Mouse (Mus musculus): ENCODE results near the gene Tmem218. TPM values are rescaled to one million over a fixed set of nuclear protein-coding genes. Genes with fewer than 3 reads are reported as not detected.

Tmem218 gene
- polyA plus RNA-seq, 1 experiment from 2014 or later = 10.3 TPM

GRCm38 (mm10) chr9:37197067-37197466 is 11.0 kb upstream of the Tmem218 start:
- Histone ChIP-seq H3K9me3 (no peaks in the 10 kb centered on the region), H3K36me3 (no peaks in the 10 kb centered on the region), H3K4me2 (no peak overlapping the region), H3K9ac (no peak overlapping the region), H3K4me1 (replicated peaks) (no peaks in the 10 kb centered on the region), H3K27me3 (no peaks in the 10 kb centered on the region), H3K27ac (replicated peaks) (no peak overlapping the region), H3K4me3 (no peak overlapping the region)
- 79% methylated on average over 4 of the region's 4 CpGs for WGBS
- no peak for ATAC-seq (ENCODE audit: low FRiP score, low read depth)

DNA sequence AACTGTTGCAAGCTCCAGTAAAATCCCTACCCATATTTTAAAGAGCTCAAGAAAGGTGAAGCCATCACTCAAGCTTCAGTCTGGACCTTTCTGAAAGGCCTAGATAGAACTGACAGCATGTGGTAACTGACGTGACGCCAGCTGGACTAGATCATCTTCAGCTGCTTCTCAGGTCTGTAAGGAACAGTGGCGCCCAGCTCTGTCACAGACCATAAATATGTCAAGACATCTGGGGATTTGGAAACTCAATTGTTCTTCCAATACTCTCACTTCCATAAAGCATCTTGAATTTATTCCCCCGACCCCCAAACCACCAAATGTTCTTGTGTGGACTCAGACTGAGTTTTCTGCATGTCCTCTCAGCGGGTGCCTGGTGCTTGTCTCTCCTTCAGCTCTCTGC is 7.6 kb upstream of the Tmem218 start:
- Histone ChIP-seq H3K4me3 (no peak overlapping the region), H3K4me2 (no peak overlapping the region), H3K9me3 (no peaks in the 10 kb centered on the region), H3K9ac (no peak overlapping the region), H3K27me3 (no peaks in the 10 kb centered on the region), H3K4me1 (replicated peaks) (no peaks in the 10 kb centered on the region; the same call in 1 of the 2 replicates), H3K36me3 (no peaks in the 10 kb centered on the region), H3K27ac (replicated peaks) (no peak overlapping the region)
- 87% methylated on average over 5 of the region's 5 CpGs for WGBS
- no peak for ATAC-seq (ENCODE audit: low FRiP score, low read depth)

DNA sequence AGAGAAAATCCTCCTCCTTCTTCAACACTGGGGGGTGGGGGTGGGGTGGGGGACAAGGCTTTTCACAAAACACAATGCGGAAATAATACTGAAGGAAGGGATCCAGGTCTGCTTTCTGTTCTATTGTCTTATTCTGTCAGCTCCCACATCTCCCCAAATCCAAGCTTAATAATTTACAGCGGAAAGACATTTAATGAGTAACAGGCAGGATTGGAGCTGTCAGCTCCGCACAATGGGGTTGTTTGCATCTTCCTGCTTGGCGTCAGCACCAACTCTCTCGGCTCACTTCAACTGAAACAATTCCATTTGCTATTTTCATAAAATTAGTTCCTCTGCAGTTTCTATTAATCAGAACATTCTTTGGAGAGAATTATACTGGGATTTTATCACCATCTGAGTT is 4.1 kb upstream of the Tmem218 start:
- Histone ChIP-seq H3K27ac (replicated peaks) (no peak overlapping the region), H3K9ac (no peak overlapping the region), H3K4me1 (replicated peaks) (peaks cover 12% of the 10 kb centered on the region), H3K9me3 (no peaks in the 10 kb centered on the region), H3K36me3 (no peaks in the 10 kb centered on the region), H3K4me3 (no peak overlapping the region), H3K4me2 (no peak overlapping the region), H3K27me3 (no peaks in the 10 kb centered on the region)
- ATAC-seq (ENCODE audit: low FRiP score, low read depth) = no peak
- 34% methylated on average over 5 of the region's 5 CpGs for WGBS

DNA sequence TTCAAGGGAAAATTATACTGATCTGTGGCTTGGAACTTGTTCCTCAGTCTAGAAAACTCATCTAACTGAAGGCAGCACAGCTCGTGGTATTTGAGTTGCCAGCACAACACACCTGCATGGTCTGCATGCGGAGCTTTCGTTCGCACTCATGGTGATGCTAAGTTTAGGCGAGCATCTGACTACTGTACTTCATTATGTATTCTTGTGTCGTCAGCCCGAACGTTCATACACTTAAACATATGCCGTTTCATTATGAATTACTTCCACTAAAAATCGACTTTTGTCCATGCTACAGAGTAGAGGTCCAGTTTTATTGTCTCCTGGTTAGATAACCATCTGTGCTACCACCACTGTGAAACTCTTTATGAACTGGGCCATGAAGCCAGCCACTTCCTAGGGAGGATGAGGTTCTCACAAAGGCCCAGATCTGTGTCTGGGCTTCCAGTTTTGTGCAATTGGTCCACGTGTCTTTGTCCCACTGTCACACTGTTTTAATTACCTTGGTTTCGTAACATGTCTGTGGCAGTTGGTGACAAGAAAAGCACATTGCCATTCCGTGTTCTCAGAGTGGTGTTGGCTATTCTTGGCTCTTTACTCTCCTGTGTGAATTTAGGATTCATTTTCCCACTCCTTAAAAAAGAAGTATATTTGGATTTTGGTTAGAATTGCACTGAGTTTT is 5.2 kb downstream of the Tmem218 start:
- Histone ChIP-seq H3K4me1 (replicated peaks) (peaks cover 9% of the 10 kb centered on the region), H3K9ac (no peak overlapping the region), H3K36me3 (no peaks in the 10 kb centered on the region), H3K27me3 (no peaks in the 10 kb centered on the region), H3K27ac (replicated peaks) (no peak overlapping the region), H3K4me3 (no peak overlapping the region), H3K9me3 (no peaks in the 10 kb centered on the region), H3K4me2 (no peak overlapping the region)
- ATAC-seq (ENCODE audit: low FRiP score, low read depth) = no peak
- 88% methylated on average over 13 of the region's 13 CpGs for WGBS

- H3K4me2 ChIP-seq = no peak overlapping the region
- H3K4me3 ChIP-seq = no peak overlapping the region
- no peak overlapping the region for H3K27ac ChIP-seq (replicated peaks)
- ATAC-seq (ENCODE audit: low FRiP score, low read depth) = no peak
- WGBS = 93% methylated on average over 9 of the region's 9 CpGs
- H3K27me3 ChIP-seq = no peaks in the 10 kb centered on the region
- H3K9ac ChIP-seq = no peak overlapping the region
- H3K9me3 ChIP-seq = no peaks in the 10 kb centered on the region
- H3K36me3 ChIP-seq = no peaks in the 10 kb centered on the region
- no peaks in the 10 kb centered on the region for H3K4me1 ChIP-seq (replicated peaks)
Observed at GRCm38 (mm10) chr9:37214327-37215060, 6.5 kb downstream of the Tmem218 start.

DNA sequence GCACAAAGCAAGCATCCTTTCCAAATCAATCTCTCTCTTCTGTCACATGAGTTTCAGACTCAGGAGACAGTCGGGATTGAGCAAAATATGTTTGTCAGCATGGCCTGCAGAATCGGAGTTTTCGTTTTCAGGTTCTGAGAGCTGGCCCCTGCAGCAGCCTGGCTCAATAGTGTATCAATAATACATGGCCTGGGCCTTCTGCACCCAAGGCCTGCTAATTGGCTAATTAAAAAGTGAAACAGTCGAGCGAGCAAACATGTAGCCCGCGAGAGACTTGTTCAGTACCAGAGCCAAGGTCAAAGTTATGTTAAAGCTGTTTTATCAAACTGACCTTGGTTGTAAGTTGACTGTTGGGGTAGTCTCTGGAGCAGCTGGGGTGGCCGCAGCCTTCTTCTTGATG is 12.7 kb downstream of the Tmem218 start:
- 80% methylated on average over 8 of the region's 8 CpGs for WGBS
- H3K27ac ChIP-seq (replicated peaks) = no peak overlapping the region
- H3K27me3 ChIP-seq = no peaks in the 10 kb centered on the region
- peak; percentile 34; the same call in 1 of the 2 replicates for ATAC-seq (ENCODE audit: low FRiP score, low read depth)
- no peaks in the 10 kb centered on the region for H3K36me3 ChIP-seq
- no peaks in the 10 kb centered on the region for H3K9me3 ChIP-seq
- no peak overlapping the region for H3K9ac ChIP-seq
- H3K4me1 ChIP-seq (replicated peaks) = no peaks in the 10 kb centered on the region
- no peak overlapping the region for H3K4me3 ChIP-seq
- no peak overlapping the region for H3K4me2 ChIP-seq

DNA sequence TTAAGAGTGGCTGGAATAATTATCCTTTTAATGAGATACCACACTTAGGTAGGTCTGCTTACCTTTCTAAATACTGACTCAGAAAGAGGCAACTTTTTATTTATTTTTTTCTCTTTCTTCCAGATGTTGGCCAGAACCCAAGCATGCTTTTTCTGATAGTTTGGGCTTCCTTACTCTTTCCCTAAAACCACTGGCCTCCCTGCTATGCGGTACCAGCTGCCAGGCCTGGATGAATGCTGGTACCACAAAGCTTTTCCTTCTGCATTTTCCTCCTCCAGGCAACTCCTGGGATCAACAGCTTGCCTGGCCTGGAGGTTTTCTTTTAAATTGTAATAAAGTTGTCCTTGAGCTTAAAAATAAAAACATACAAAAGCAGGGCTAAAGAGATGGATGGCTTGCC is 17.6 kb downstream of the Tmem218 start:
- no peaks in the 10 kb centered on the region for H3K27me3 ChIP-seq
- no peak overlapping the region for H3K4me2 ChIP-seq
- 91% methylated on average over 1 of the region's 1 CpGs for WGBS
- no peaks in the 10 kb centered on the region for H3K9me3 ChIP-seq
- peaks cover 11% of the 10 kb centered on the region for H3K4me1 ChIP-seq (replicated peaks)
- no peak overlapping the region for H3K4me3 ChIP-seq
- no peak overlapping the region for H3K27ac ChIP-seq (replicated peaks)
- ATAC-seq (ENCODE audit: low FRiP score, low read depth) = no peak
- H3K9ac ChIP-seq = no peak overlapping the region
- no peaks in the 10 kb centered on the region for H3K36me3 ChIP-seq

- Histone ChIP-seq H3K36me3 (no peaks in the 10 kb centered on the region), H3K4me1 (replicated peaks) (peaks cover 11% of the 10 kb centered on the region), H3K27ac (replicated peaks) (no peak overlapping the region; the same call in 1 of the 2 replicates), H3K9me3 (no peaks in the 10 kb centered on the region), H3K27me3 (no peaks in the 10 kb centered on the region), H3K9ac (no peak overlapping the region), H3K4me2 (no peak overlapping the region), H3K4me3 (no peak overlapping the region)
- WGBS = 0% methylated on average over 1 of the region's 1 CpGs
- ATAC-seq (ENCODE audit: low FRiP score, low read depth) = peak; percentile 87
Observed at GRCm38 (mm10) chr9:37229880-37230325, 21.9 kb downstream of the Tmem218 start.

DNA sequence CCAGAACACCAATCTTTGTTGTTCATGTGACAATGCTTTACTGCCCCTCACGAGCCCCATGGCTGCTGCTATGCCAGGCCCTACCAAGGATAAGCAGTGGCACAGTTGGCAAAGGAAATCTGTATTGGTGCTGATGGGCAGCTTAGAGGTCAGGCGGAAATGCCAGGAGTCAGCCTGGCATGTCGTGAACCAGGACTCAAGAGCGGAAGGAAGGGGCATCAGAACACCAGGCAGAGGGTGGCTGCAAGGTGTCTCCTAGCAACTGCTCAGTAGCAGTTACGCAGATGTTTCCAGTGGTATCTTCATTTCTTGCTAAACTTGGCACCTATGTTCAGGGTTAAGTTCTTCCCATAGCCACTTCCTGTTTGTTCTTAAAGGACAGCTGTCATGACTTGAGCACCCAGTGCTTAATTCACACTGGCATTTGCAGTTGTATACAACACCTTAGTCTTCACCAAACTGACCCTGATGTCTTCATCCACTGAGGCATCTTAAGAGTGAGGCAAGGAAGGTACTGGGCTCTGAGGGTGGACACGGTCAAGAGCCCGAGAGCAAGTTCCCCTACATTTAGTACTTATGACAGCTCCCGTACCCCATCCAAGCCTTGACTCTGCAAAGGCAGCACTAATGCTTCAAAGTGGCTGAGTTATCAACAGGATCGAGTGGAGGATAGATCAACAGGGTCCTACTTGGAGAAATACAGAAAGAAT is 22.6 kb downstream of the Tmem218 start:
- Histone ChIP-seq H3K4me3 (no peak overlapping the region), H3K36me3 (no peaks in the 10 kb centered on the region), H3K9me3 (no peaks in the 10 kb centered on the region), H3K27me3 (no peaks in the 10 kb centered on the region), H3K9ac (no peak overlapping the region), H3K4me2 (no peak overlapping the region), H3K4me1 (replicated peaks) (peaks cover 11% of the 10 kb centered on the region), H3K27ac (replicated peaks) (no peak overlapping the region)
- no peak for ATAC-seq (ENCODE audit: low FRiP score, low read depth)
- WGBS = 95% methylated on average over 9 of the region's 9 CpGs

DNA sequence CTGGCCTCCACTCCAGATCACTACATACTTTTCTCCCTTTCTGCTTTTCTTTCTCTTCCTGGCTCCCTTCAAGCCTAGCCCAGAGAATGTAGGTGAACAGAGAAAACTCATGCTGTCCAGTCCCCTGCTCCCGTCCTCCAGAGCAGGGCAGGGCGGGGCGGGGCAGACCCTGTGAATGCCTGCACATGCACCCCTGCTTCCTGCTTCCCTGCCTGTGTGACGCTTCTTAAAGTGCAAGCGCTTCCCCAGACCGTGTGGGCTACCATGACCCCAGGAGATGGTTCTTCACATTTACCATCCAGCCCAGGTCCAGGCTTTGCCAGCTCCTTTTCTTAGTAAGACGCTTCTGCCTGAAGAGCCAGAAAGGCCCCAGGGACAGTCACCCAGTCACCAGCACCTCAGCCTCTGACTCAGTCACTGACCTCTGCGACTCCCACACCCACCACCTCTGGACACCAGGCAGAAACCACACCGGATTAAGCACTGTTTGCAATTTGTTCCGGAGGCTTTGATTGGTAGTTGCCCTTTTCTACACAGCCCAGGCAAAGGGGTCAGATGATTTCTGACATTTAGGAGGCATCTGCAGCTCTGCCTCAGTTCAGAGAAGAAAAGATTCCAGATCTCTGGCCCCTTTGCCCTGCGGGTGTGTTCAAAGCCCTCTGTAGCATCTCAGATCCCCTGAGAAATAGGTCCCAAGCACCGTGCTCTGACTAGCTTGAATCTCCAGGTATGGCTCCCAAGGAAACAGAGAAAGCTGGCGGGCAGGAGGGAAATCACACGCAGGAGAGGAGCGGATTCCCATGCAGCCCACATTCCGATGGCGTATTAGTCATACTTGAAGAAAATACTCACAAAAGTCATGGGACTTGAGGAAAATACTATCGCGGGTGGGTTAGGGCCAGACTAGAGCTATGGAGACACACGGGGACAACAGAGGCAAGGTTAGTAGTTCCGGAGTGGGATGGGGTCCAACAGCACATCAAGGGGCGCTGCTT is 24.5 kb downstream of the Tmem218 start:
- ATAC-seq (ENCODE audit: low FRiP score, low read depth) = no peak
- Histone ChIP-seq H3K27me3 (no peaks in the 10 kb centered on the region), H3K4me3 (no peak overlapping the region), H3K4me1 (replicated peaks) (peaks cover 11% of the 10 kb centered on the region), H3K36me3 (no peaks in the 10 kb centered on the region), H3K9me3 (no peaks in the 10 kb centered on the region), H3K27ac (replicated peaks) (no peak overlapping the region), H3K4me2 (no peak overlapping the region), H3K9ac (no peak overlapping the region)
- WGBS = 66% methylated on average over 22 of the region's 22 CpGs

- no peak overlapping the region for H3K9ac ChIP-seq
- H3K4me2 ChIP-seq = no peak overlapping the region
- H3K27me3 ChIP-seq = no peaks in the 10 kb centered on the region
- no peaks in the 10 kb centered on the region for H3K4me1 ChIP-seq (replicated peaks)
- no peaks in the 10 kb centered on the region for H3K9me3 ChIP-seq
- no peak for ATAC-seq (ENCODE audit: low FRiP score, low read depth)
- H3K4me3 ChIP-seq = no peak overlapping the region
- 73% methylated on average over 4 of the region's 4 CpGs for WGBS
- no peak overlapping the region for H3K27ac ChIP-seq (replicated peaks)
- no peaks in the 10 kb centered on the region for H3K36me3 ChIP-seq
Observed at GRCm38 (mm10) chr9:37235951-37236737, 28.1 kb downstream of the Tmem218 start.
